Mouse (Mus musculus): ENCODE results near the gene Mettl7a3. TPM values are rescaled to one million over a fixed set of nuclear protein-coding genes. Genes with fewer than 3 reads are reported as not detected.
"Not testable (repeated sequence)": the region's sequence is repeated elsewhere in the genome, so short reads cannot be mapped to it uniquely, and the experiment has no call there.

The Mettl7a3 gene
- polyA plus RNA-seq, 1 experiment from 2014 or later, result not detected

- not testable (repeated sequence) for DNase-seq (ENCODE audit: low spot score)
Observed at GRCm38 (mm10) chr15:100337847-100338246, 3.1 kb downstream of the Mettl7a3 start.

GRCm38 (mm10) chr15:100341314-100341980 lies 6.7 kb downstream of the Mettl7a3 start:
- 81% methylated on average over 5 of the region's 5 CpGs for WGBS
- H3K27ac ChIP-seq, H3K4me3 ChIP-seq: not testable (repeated sequence)

More at GRCm38 (mm10) chr15:100337847-100338246, 3.1 kb downstream of the Mettl7a3 start:
- not testable (repeated sequence) for H3K27ac ChIP-seq; H3K4me3 ChIP-seq; H3K36me3 ChIP-seq; H3K27me3 ChIP-seq (ENCODE audit: insufficient read depth, poor library complexity, severe bottlenecking); H3K4me1 ChIP-seq; H3K9me3 ChIP-seq
- WGBS, result 41% methylated on average over 10 of the region's 10 CpGs

GRCm38 (mm10) chr15:100345484-100345883 lies 10.8 kb downstream of the Mettl7a3 start:
- no peak overlapping the region for H3K4me3 ChIP-seq
- H3K27ac ChIP-seq, result no peak overlapping the region
- 0 out of 2 replicates have a peak, but pooled peaks cover 5% of the 10 kb centered on the region for H3K9me3 ChIP-seq
- H3K36me3 ChIP-seq, result no peaks in the 10 kb centered on the region
- no peak for DNase-seq (ENCODE audit: low spot score)
- H3K4me1 ChIP-seq, result peaks cover 15% of the 10 kb centered on the region
- no peaks in the 10 kb centered on the region for H3K27me3 ChIP-seq (ENCODE audit: insufficient read depth, poor library complexity, severe bottlenecking)

More at GRCm38 (mm10) chr15:100341314-100341980, 6.7 kb downstream of the Mettl7a3 start:
- not testable (repeated sequence) for H3K4me1 ChIP-seq; H3K27me3 ChIP-seq (ENCODE audit: insufficient read depth, poor library complexity, severe bottlenecking); H3K36me3 ChIP-seq; DNase-seq (ENCODE audit: low spot score); H3K9me3 ChIP-seq

- H3K27me3 ChIP-seq (ENCODE audit: insufficient read depth, poor library complexity, severe bottlenecking), result no peaks in the 10 kb centered on the region
- H3K27ac ChIP-seq, result no peak overlapping the region; the same call in 1 of the 2 replicates
- no peak for DNase-seq (ENCODE audit: low spot score)
- WGBS, result 64% methylated on average over 14 of the region's 14 CpGs
- H3K36me3 ChIP-seq, result no peaks in the 10 kb centered on the region
- H3K4me3 ChIP-seq, result no peak overlapping the region
- H3K9me3 ChIP-seq, result 0 out of 2 replicates have a peak, but pooled peaks cover 5% of the 10 kb centered on the region
- H3K4me1 ChIP-seq, result peaks cover 23% of the 10 kb centered on the region
Observed at GRCm38 (mm10) chr15:100346761-100347160, 12.0 kb downstream of the Mettl7a3 start.

- 0 out of 2 replicates have a peak overlapping the region, but pooled peaks have one; percentile 47 for H3K27ac ChIP-seq
- peaks cover 25% of the 10 kb centered on the region for H3K4me1 ChIP-seq
- no peaks in the 10 kb centered on the region for H3K27me3 ChIP-seq (ENCODE audit: insufficient read depth, poor library complexity, severe bottlenecking)
- H3K36me3 ChIP-seq, result no peaks in the 10 kb centered on the region
- DNase-seq (ENCODE audit: low spot score), result no peak
- 0 out of 2 replicates have a peak, but pooled peaks cover 5% of the 10 kb centered on the region for H3K9me3 ChIP-seq
- WGBS, result 33% methylated on average over 2 of the region's 2 CpGs
- H3K4me3 ChIP-seq, result 0 out of 2 replicates have a peak overlapping the region, but pooled peaks have one; percentile 12
Observed at GRCm38 (mm10) chr15:100349496-100349895, 14.8 kb downstream of the Mettl7a3 start.

GRCm38 (mm10) chr15:100351501-100352060 lies 16.9 kb downstream of the Mettl7a3 start:
- no peaks in the 10 kb centered on the region for H3K27me3 ChIP-seq (ENCODE audit: insufficient read depth, poor library complexity, severe bottlenecking)
- WGBS, result 50% methylated on average over 6 of the region's 6 CpGs
- peak; percentile 74 for DNase-seq (ENCODE audit: low spot score)
- no peaks in the 10 kb centered on the region for H3K9me3 ChIP-seq
- no peak overlapping the region for H3K4me3 ChIP-seq
- H3K36me3 ChIP-seq, result no peaks in the 10 kb centered on the region
- peaks cover 25% of the 10 kb centered on the region for H3K4me1 ChIP-seq
- 0 out of 2 replicates have a peak overlapping the region, but pooled peaks have one; percentile 25 for H3K27ac ChIP-seq

- Histone ChIP-seq H3K27ac (no peak within 1 kb of the TSS), H3K4me3 (no peak within 1 kb of the TSS), H3K9me3 (no peaks in the 10 kb centered on the region), H3K4me1 (peaks cover 25% of the 10 kb centered on the region), H3K27me3 (ENCODE audit: insufficient read depth, poor library complexity, severe bottlenecking) (no peaks in the 10 kb centered on the region; the same call in 1 of the 2 replicates), H3K36me3 (no peaks in the 10 kb centered on the region)
- 82% methylated on average over 10 of the region's 10 CpGs for WGBS
- no peak for DNase-seq (ENCODE audit: low spot score)
Observed at GRCm38 (mm10) chr15:100352711-100353250, 18.1 kb downstream of the Mettl7a3 start, which contains the start of the genes Methig1 and Mettl7a2. Gene Methig1, plus strand, starts transcription at chr15:100353149. Gene Mettl7a2, plus strand, starts transcription at chr15:100353200.

- H3K4me3 ChIP-seq; H3K36me3 ChIP-seq; H3K27ac ChIP-seq; H3K27me3 ChIP-seq (ENCODE audit: insufficient read depth, poor library complexity, severe bottlenecking); H3K9me3 ChIP-seq; DNase-seq (ENCODE audit: low spot score): not testable (repeated sequence)
- peaks cover 22% of the 10 kb centered on the region for H3K4me1 ChIP-seq
- WGBS, result 84% methylated on average over 22 of the region's 22 CpGs
Observed at GRCm38 (mm10) chr15:100353399-100353798, 18.7 kb downstream of the Mettl7a3 start.

GRCm38 (mm10) chr15:100355876-100356275 lies 21.1 kb downstream of the Mettl7a3 start:
- no peak overlapping the region for H3K27ac ChIP-seq
- no peak overlapping the region for H3K4me3 ChIP-seq
- WGBS, result 81% methylated on average over 5 of the region's 5 CpGs
- H3K36me3 ChIP-seq, result no peaks in the 10 kb centered on the region
- H3K9me3 ChIP-seq, result no peaks in the 10 kb centered on the region
- peaks cover 10% of the 10 kb centered on the region for H3K4me1 ChIP-seq
- DNase-seq (ENCODE audit: low spot score), result no peak
- no peaks in the 10 kb centered on the region; the same call in 1 of the 2 replicates for H3K27me3 ChIP-seq (ENCODE audit: insufficient read depth, poor library complexity, severe bottlenecking)

- H3K27me3 ChIP-seq (ENCODE audit: insufficient read depth, poor library complexity, severe bottlenecking), result peaks cover 7% of the 10 kb centered on the region; the same call in 1 of the 2 replicates
- no peak within 1 kb of the TSS for H3K27ac ChIP-seq
- H3K9me3 ChIP-seq, result no peaks in the 10 kb centered on the region
- 69% methylated on average over 7 of the region's 7 CpGs for WGBS
- H3K4me1 ChIP-seq, result no peaks in the 10 kb centered on the region
- H3K4me3 ChIP-seq, result no peak within 1 kb of the TSS
- no peaks in the 10 kb centered on the region for H3K36me3 ChIP-seq
- DNase-seq (ENCODE audit: low spot score), result no peak
Observed at GRCm38 (mm10) chr15:100364242-100364641, 29.5 kb downstream of the Mettl7a3 start, which contains the start of gene Higd1c. Gene Higd1c, plus strand, starts transcription at chr15:100364542.

GRCm38 (mm10) chr15:100365967-100366366 lies 31.2 kb downstream of the Mettl7a3 start:
- not testable (repeated sequence) for H3K4me3 ChIP-seq; DNase-seq (ENCODE audit: low spot score); H3K36me3 ChIP-seq; H3K27ac ChIP-seq; H3K27me3 ChIP-seq (ENCODE audit: insufficient read depth, poor library complexity, severe bottlenecking); H3K9me3 ChIP-seq; H3K4me1 ChIP-seq
- 79% methylated on average over 9 of the region's 9 CpGs for WGBS

GRCm38 (mm10) chr15:100367119-100367518 lies 32.4 kb downstream of the Mettl7a3 start:
- Histone ChIP-seq H3K9me3 (no peaks in the 10 kb centered on the region), H3K4me1 (no peaks in the 10 kb centered on the region), H3K36me3 (no peaks in the 10 kb centered on the region), H3K27ac (no peak overlapping the region), H3K4me3 (no peak overlapping the region), H3K27me3 (ENCODE audit: insufficient read depth, poor library complexity, severe bottlenecking) (peaks cover 7% of the 10 kb centered on the region; the same call in 1 of the 2 replicates)
- WGBS, result 77% methylated on average over 7 of the region's 7 CpGs
- no peak for DNase-seq (ENCODE audit: low spot score)

GRCm38 (mm10) chr15:100375066-100375465 lies 40.3 kb downstream of the Mettl7a3 start:
- Histone ChIP-seq H3K4me3 (no peak overlapping the region), H3K36me3 (no peaks in the 10 kb centered on the region), H3K27me3 (ENCODE audit: insufficient read depth, poor library complexity, severe bottlenecking) (no peaks in the 10 kb centered on the region), H3K27ac (no peak overlapping the region), H3K4me1 (no peaks in the 10 kb centered on the region), H3K9me3 (no peaks in the 10 kb centered on the region)
- WGBS, result 26% methylated on average over 5 of the region's 5 CpGs
- no peak for DNase-seq (ENCODE audit: low spot score)
